Mouse (Mus musculus) neural tube, embryonic 13.5 days (tissue): ENCODE measurements at regions not wholly inside any gene's neighbourhood (a gene's known extent, or its start where the extent isn't known, plus 50 kb on each side); places are given as distances from the start of the nearest gene placed in this dataset.

Experiments used
- ATAC-seq: fragments of 200-750 bp; cut with Nextera tagmentation; 2 replicates; pipeline ENCODE4 v1.8.0; 2017; ENCODE audit warnings: low read depth, mild to moderate bottlenecking, moderate TSS enrichment, moderate library complexity
- H3K27ac ChIP-seq: fragments of 300-500 bp; sonication (generic); replicated peaks from 2 replicates; pipeline ENCODE4 v1.5.1; 2015; ENCODE audit warnings: moderate library complexity, mild to moderate bottlenecking, inconsistent platforms
- H3K27me3 ChIP-seq: fragments of 300-500 bp; sonication (generic); 2 replicates; pipeline ENCODE4 v1.6.1; 2015; ENCODE audit warnings: mild to moderate bottlenecking, inconsistent platforms
- H3K36me3 ChIP-seq: fragments of 300-500 bp; sonication (generic); 2 replicates; pipeline ENCODE4 v1.6.1; 2015; ENCODE audit warnings: mild to moderate bottlenecking, inconsistent platforms
- H3K4me1 ChIP-seq: fragments of 300-500 bp; sonication (generic); replicated peaks from 2 replicates; pipeline ENCODE4 v1.6.1; 2015; ENCODE audit warnings: inconsistent platforms
- H3K4me2 ChIP-seq: fragments of 300-500 bp; sonication (generic); 2 replicates; pipeline ENCODE4 v1.6.1; 2015; ENCODE audit warnings: inconsistent platforms, mild to moderate bottlenecking, moderate library complexity
- H3K4me3 ChIP-seq: fragments of 300-500 bp; sonication (generic); 2 replicates; pipeline ENCODE4 v1.5.1; 2015; ENCODE audit warnings: mild to moderate bottlenecking, inconsistent platforms
- H3K9ac ChIP-seq: fragments of 300-500 bp; sonication (generic); 2 replicates; pipeline ENCODE4 v1.6.1; 2015; ENCODE audit warnings: moderate library complexity, mild to moderate bottlenecking, inconsistent platforms
- H3K9me3 ChIP-seq: fragments of 300-500 bp; sonication (generic); 2 replicates; pipeline ENCODE4 v1.6.1; 2016; ENCODE audit warnings: inconsistent platforms
- WGBS: fragments of 180-500 bp; shearing (Covaris S2); methylation state at CpG from one replicate; pipeline ENCODE4 v1.1.7; 2015; 5-methylcytosine and 5-hydroxymethylcytosine counted together

DNA sequence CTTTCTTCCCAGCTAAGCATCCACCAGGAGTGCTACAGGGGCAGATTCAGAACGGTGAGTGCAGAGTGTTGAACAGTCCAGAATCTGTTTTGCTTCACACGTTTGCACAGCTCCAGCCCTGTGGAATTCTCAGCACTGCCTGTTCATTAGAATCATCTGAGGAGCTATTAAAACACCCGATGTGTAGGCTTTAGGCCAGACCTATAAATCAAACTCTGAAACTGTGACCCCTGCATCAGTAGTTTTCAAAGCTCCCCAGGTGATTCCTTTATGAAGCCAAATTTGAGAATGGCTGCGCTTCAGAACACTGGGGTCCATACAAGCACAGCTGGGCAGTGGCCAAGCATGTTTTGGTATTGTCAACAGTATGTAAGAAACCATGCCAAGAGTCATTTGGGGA, 94.1 kb upstream of the Vgll3 start:
- Histone ChIP-seq H3K27ac (no peak overlapping the region), H3K27me3 (no peaks in the 10 kb centered on the region), H3K4me2 (no peak overlapping the region), H3K36me3 (no peaks in the 10 kb centered on the region), H3K9ac (no peak overlapping the region), H3K4me3 (no peak overlapping the region), H3K4me1 (peaks cover 5% of the 10 kb centered on the region), H3K9me3 (no peaks in the 10 kb centered on the region)
- ATAC-seq, result peak; percentile 92
- 15% methylated on average over 4 of the region's 4 CpGs for WGBS

GRCm38 (mm10) chr16:65725559-65726269, 89.3 kb upstream of the Vgll3 start:
- Histone ChIP-seq H3K9me3 (no peaks in the 10 kb centered on the region), H3K9ac (no peak overlapping the region), H3K27ac (no peak overlapping the region), H3K27me3 (no peaks in the 10 kb centered on the region), H3K4me2 (no peak overlapping the region), H3K4me3 (no peak overlapping the region), H3K36me3 (no peaks in the 10 kb centered on the region), H3K4me1 (peaks cover 5% of the 10 kb centered on the region)
- 88% methylated on average over 5 of the region's 5 CpGs for WGBS
- no peak for ATAC-seq

GRCm38 (mm10) chr16:65726289-65726688, 88.8 kb upstream of the Vgll3 start:
- H3K9ac ChIP-seq, result no peak overlapping the region
- H3K4me3 ChIP-seq, result no peak overlapping the region
- no peaks in the 10 kb centered on the region for H3K27me3 ChIP-seq
- no peaks in the 10 kb centered on the region; the same call in 1 of the 2 replicates for H3K4me1 ChIP-seq
- no peak overlapping the region for H3K27ac ChIP-seq
- H3K36me3 ChIP-seq, result no peaks in the 10 kb centered on the region
- no peak overlapping the region for H3K4me2 ChIP-seq
- WGBS, result 55% methylated on average over 3 of the region's 3 CpGs
- H3K9me3 ChIP-seq, result no peaks in the 10 kb centered on the region
- no peak for ATAC-seq

- no peak overlapping the region for H3K27ac ChIP-seq
- peak; percentile 86 for ATAC-seq
- H3K9ac ChIP-seq, result no peak overlapping the region
- H3K9me3 ChIP-seq, result no peaks in the 10 kb centered on the region
- no peaks in the 10 kb centered on the region for H3K36me3 ChIP-seq
- H3K27me3 ChIP-seq, result no peaks in the 10 kb centered on the region
- H3K4me3 ChIP-seq, result no peak overlapping the region
- 33% methylated on average over 4 of the region's 4 CpGs for WGBS
- no peak overlapping the region for H3K4me2 ChIP-seq
- H3K4me1 ChIP-seq, result no peaks in the 10 kb centered on the region; the same call in 1 of the 2 replicates
These were observed 85.7 kb upstream of the Vgll3 start for GRCm38 (mm10) chr16:65729322-65729721.

- ATAC-seq, result no peak
- Histone ChIP-seq H3K4me2 (no peak overlapping the region), H3K9me3 (no peaks in the 10 kb centered on the region), H3K9ac (no peak overlapping the region), H3K4me3 (no peak overlapping the region), H3K27me3 (no peaks in the 10 kb centered on the region), H3K27ac (no peak overlapping the region), H3K4me1 (no peaks in the 10 kb centered on the region), H3K36me3 (no peaks in the 10 kb centered on the region)
- WGBS, result 92% methylated on average over 3 of the region's 3 CpGs
These were observed 75.4 kb upstream of the Vgll3 start for GRCm38 (mm10) chr16:65739652-65740051.

DNA sequence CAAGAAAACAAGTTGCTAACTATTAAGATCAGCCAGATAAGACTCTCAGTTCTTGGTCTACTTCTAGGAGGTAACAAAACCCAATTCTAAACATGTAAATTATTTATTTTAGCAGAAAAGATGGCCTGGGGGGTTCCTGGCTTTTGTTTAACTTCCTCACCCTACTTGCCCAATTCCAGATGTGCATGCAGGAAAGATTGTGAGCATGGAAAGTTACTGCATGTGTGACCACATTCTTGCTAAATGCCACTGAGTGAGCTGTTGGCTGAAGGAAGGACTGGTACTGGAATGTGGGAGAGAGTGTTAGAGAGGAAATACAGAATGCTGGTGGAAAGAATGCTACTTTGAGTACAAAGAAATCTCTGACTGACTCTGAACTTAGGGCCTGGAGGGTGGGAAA, 72.1 kb upstream of the Vgll3 start:
- H3K9ac ChIP-seq, result no peak overlapping the region
- H3K4me1 ChIP-seq, result no peaks in the 10 kb centered on the region
- H3K4me3 ChIP-seq, result no peak overlapping the region
- H3K27ac ChIP-seq, result no peak overlapping the region
- H3K27me3 ChIP-seq, result no peaks in the 10 kb centered on the region
- no peak overlapping the region for H3K4me2 ChIP-seq
- no peaks in the 10 kb centered on the region for H3K36me3 ChIP-seq
- H3K9me3 ChIP-seq, result no peaks in the 10 kb centered on the region
- no peak for ATAC-seq

GRCm38 (mm10) chr16:65755667-65756066, 59.4 kb upstream of the Vgll3 start:
- H3K4me1 ChIP-seq, result no peaks in the 10 kb centered on the region
- no peaks in the 10 kb centered on the region for H3K27me3 ChIP-seq
- H3K27ac ChIP-seq, result no peak overlapping the region
- 34% methylated on average over 2 of the region's 2 CpGs for WGBS
- no peak overlapping the region for H3K9ac ChIP-seq
- no peak for ATAC-seq
- no peaks in the 10 kb centered on the region for H3K36me3 ChIP-seq
- H3K4me2 ChIP-seq, result no peak overlapping the region
- no peaks in the 10 kb centered on the region for H3K9me3 ChIP-seq
- H3K4me3 ChIP-seq, result no peak overlapping the region
